Mouse (Mus musculus) heart, embryonic 13.5 days (tissue): ENCODE measurements around the gene Ankfy1. TPM values are rescaled to one million over a fixed set of nuclear protein-coding genes. Genes with fewer than 3 reads are reported as not detected.
"Not testable (repeated sequence)": the region's sequence is repeated elsewhere in the genome, so short reads cannot be mapped to it uniquely, and the experiment has no call there.

Experiments
- ATAC-seq: fragments of 200-750 bp; cut with Nextera tagmentation; 2 replicates; pipeline ENCODE4 v1.8.0; 2017; ENCODE audit warnings: moderate TSS enrichment; ENCODE audit not compliant: insufficient number of reproducible peaks, low FRiP score, low TSS enrichment; ENCODE audit errors: extremely low read depth
- H3K27ac ChIP-seq: fragments of 300-500 bp; sonication (generic); replicated peaks from 2 replicates; pipeline ENCODE4 v1.5.1; 2015; ENCODE audit warnings: moderate library complexity, mild to moderate bottlenecking, inconsistent platforms
- H3K27me3 ChIP-seq: fragments of 300-500 bp; sonication (generic); replicated peaks from 2 replicates; pipeline ENCODE4 v1.6.1; 2015; ENCODE audit warnings: mild to moderate bottlenecking, inconsistent platforms
- H3K36me3 ChIP-seq: fragments of 300-500 bp; sonication (generic); 2 replicates; pipeline ENCODE4 v1.6.1; 2015; ENCODE audit warnings: mild to moderate bottlenecking, inconsistent platforms
- H3K4me1 ChIP-seq: fragments of 300-500 bp; sonication (generic); 2 replicates; pipeline ENCODE4 v1.6.1; 2015; ENCODE audit warnings: inconsistent platforms
- H3K4me2 ChIP-seq: fragments of 300-500 bp; sonication (generic); 2 replicates; pipeline ENCODE4 v1.6.1; 2015; ENCODE audit warnings: inconsistent platforms, mild to moderate bottlenecking, moderate library complexity
- H3K4me3 ChIP-seq: fragments of 300-500 bp; sonication (generic); 2 replicates; pipeline ENCODE4 v1.5.1; 2015; ENCODE audit warnings: moderate library complexity, mild to moderate bottlenecking, inconsistent platforms
- H3K9ac ChIP-seq: fragments of 300-500 bp; sonication (generic); 2 replicates; pipeline ENCODE4 v1.6.1; 2015; ENCODE audit warnings: inconsistent platforms, mild to moderate bottlenecking, moderate library complexity
- H3K9me3 ChIP-seq: fragments of 300-500 bp; sonication (generic); 2 replicates; pipeline ENCODE4 v1.6.1; 2016; ENCODE audit warnings: inconsistent platforms
- WGBS: fragments of 180-500 bp; shearing (Covaris S2); methylation state at CpG from one replicate; pipeline ENCODE4 v1.1.7; 2015; ENCODE audit warnings: mixed read lengths; 5-methylcytosine and 5-hydroxymethylcytosine counted together
- polyA plus RNA-seq: library from polyadenylated mRNA; unstranded; fragments of >200 nt; fragmentation: Nextera tagmentation; extraction: Ambion mirVana; gene quantifications from 2 replicates; pipeline ENCODE4 v1.2.1, GENCODE M21; 2015

Gene Ankfy1
- polyA plus RNA-seq, 1 experiment from 2014 or later = 15.8 TPM

GRCm38 (mm10) chr11:72723165-72723564 is 33.4 kb downstream of the Ankfy1 start:
- Histone ChIP-seq H3K27ac (no peak overlapping the region), H3K4me3 (no peak overlapping the region), H3K9me3 (no peaks in the 10 kb centered on the region), H3K36me3 (peaks cover 39% of the 10 kb centered on the region), H3K4me1 (no peaks in the 10 kb centered on the region), H3K9ac (no peak overlapping the region), H3K27me3 (no peaks in the 10 kb centered on the region), H3K4me2 (no peak overlapping the region)
- 74% methylated on average over 2 of the region's 2 CpGs for WGBS
- ATAC-seq = no peak

DNA sequence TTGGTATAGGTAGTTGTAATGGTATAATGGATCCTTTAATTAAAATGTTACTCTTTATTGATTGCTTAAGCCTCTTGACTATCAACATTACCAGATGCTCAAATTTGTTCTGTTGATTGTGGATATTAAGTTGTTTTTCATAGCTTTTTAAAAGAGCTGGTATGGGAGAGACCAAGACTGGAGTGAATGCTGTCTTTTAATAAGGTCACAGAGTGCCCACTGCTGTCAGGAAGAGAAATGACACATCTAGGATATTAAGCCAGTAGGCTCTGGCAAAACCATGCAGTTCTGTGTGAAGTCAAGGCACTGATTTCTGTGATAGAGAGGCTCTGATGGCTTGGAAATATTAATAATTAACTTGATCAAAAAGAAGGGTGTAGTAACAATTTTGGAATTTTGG is 34.1 kb downstream of the Ankfy1 start:
- Histone ChIP-seq H3K9me3 (no peaks in the 10 kb centered on the region), H3K27me3 (no peaks in the 10 kb centered on the region), H3K4me1 (no peaks in the 10 kb centered on the region), H3K27ac (no peak overlapping the region), H3K4me2 (no peak overlapping the region), H3K9ac (no peak overlapping the region), H3K36me3 (peaks cover 43% of the 10 kb centered on the region), H3K4me3 (no peak overlapping the region)
- ATAC-seq = no peak

DNA sequence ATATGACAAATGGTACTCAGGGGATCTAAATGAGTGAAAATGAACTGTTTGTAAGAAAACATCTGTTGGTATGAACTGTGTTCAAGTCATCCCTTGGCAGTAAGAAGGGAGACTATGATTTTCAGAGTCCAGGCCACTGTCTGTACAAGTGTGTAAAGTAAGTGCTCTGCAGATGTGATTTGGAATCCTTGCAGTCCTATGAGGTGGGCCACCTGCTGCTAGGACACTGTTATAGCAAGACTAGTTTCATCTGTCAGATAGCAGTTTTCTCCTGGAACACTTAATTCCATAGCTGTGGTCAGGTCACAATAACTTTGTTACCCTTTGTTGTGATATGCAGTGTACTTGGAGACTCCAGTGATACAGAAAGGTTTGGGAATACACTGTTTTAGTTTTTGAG is 36.2 kb downstream of the Ankfy1 start:
- Histone ChIP-seq H3K27me3 (no peaks in the 10 kb centered on the region), H3K9ac (no peak overlapping the region), H3K36me3 (peaks cover 60% of the 10 kb centered on the region), H3K4me3 (no peak overlapping the region), H3K4me2 (no peak overlapping the region), H3K4me1 (no peaks in the 10 kb centered on the region), H3K27ac (no peak overlapping the region), H3K9me3 (no peaks in the 10 kb centered on the region)
- ATAC-seq = no peak

- no peaks in the 10 kb centered on the region for H3K9me3 ChIP-seq
- WGBS = 79% methylated on average over 3 of the region's 3 CpGs
- H3K4me3 ChIP-seq = no peak overlapping the region
- peak overlapping the region; percentile 44 for H3K27ac ChIP-seq
- H3K4me1 ChIP-seq = peaks cover 36% of the 10 kb centered on the region
- H3K27me3 ChIP-seq = no peaks in the 10 kb centered on the region
- no peak overlapping the region for H3K9ac ChIP-seq
- peaks cover 66% of the 10 kb centered on the region for H3K36me3 ChIP-seq
- no peak overlapping the region for H3K4me2 ChIP-seq
- no peak for ATAC-seq
Measured at GRCm38 (mm10) chr11:72733736-72734135, 43.9 kb downstream of the Ankfy1 start.

- H3K4me1 ChIP-seq = peaks cover 36% of the 10 kb centered on the region
- peak overlapping the region; percentile 81 for H3K27ac ChIP-seq
- H3K36me3 ChIP-seq = peaks cover 64% of the 10 kb centered on the region
- no peak overlapping the region for H3K9ac ChIP-seq
- H3K4me2 ChIP-seq = no peak overlapping the region
- no peak for ATAC-seq
- no peaks in the 10 kb centered on the region for H3K27me3 ChIP-seq
- 61% methylated on average over 4 of the region's 4 CpGs for WGBS
- H3K9me3 ChIP-seq = no peaks in the 10 kb centered on the region
- no peak overlapping the region for H3K4me3 ChIP-seq
Measured at GRCm38 (mm10) chr11:72734840-72735518, 45.2 kb downstream of the Ankfy1 start.

DNA sequence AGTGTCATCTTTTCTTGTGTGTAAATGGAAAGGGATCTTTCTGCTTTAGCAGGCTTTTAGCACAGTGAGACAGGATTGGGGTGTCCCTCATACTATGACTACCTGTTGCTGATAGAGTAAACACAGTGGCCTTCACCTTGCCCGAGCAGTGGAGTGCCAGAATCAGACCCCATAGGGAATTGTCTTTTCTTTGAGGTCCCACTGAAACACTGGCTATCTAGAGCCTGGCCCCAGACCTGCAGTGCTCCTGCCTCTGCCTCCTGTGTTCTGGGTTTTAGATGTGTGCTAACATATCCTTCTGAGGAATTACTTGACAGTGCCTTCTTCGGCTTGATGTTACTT is 45.7 kb downstream of the Ankfy1 start:
- H3K9ac ChIP-seq = no peak overlapping the region
- H3K4me2 ChIP-seq = no peak overlapping the region
- no peaks in the 10 kb centered on the region for H3K27me3 ChIP-seq
- H3K4me3 ChIP-seq = no peak overlapping the region
- 75% methylated on average over 2 of the region's 2 CpGs for WGBS
- H3K36me3 ChIP-seq = peaks cover 62% of the 10 kb centered on the region
- H3K9me3 ChIP-seq = no peaks in the 10 kb centered on the region
- peaks cover 36% of the 10 kb centered on the region for H3K4me1 ChIP-seq
- H3K27ac ChIP-seq = peak overlapping the region; percentile 81
- ATAC-seq = no peak

GRCm38 (mm10) chr11:72736320-72736719 is 46.5 kb downstream of the Ankfy1 start:
- Histone ChIP-seq H3K27ac (peak overlapping the region; percentile 81), H3K4me3 (no peak overlapping the region), H3K4me2 (no peak overlapping the region), H3K36me3 (peaks cover 61% of the 10 kb centered on the region), H3K4me1 (peaks cover 36% of the 10 kb centered on the region), H3K27me3 (no peaks in the 10 kb centered on the region), H3K9me3 (no peaks in the 10 kb centered on the region), H3K9ac (no peak overlapping the region)
- WGBS = 11% methylated on average over 1 of the region's 1 CpGs
- no peak for ATAC-seq

DNA sequence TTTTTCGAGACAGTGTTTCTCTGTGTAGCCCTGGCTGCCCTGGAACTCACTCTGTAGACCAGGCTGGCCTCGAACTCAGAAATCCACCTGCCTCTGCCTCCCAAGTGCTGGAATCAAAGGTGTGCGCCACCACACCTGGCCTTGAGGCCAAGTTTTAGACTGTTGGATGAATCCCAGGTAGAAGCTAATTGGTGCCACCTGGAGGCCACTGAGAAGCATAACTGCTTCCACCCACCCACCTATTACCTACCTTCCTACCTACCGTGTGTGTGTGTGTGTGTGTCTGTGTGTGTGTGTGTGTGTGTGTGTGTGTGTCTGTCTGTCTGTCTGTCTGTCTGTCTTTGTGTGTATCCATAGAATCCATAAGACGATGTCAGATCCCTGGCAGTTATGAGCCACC is 47.7 kb downstream of the Ankfy1 start:
- not testable (repeated sequence) for ATAC-seq, H3K4me2 ChIP-seq, H3K9ac ChIP-seq, H3K4me3 ChIP-seq, H3K9me3 ChIP-seq, H3K27me3 ChIP-seq
- H3K4me1 ChIP-seq = peaks cover 36% of the 10 kb centered on the region
- 81% methylated on average over 5 of the region's 5 CpGs for WGBS
- 0 out of 2 replicates have a peak overlapping the region, but pooled peaks have one; percentile 81 for H3K27ac ChIP-seq
- peaks cover 56% of the 10 kb centered on the region for H3K36me3 ChIP-seq

- WGBS = 78% methylated on average over 1 of the region's 1 CpGs
Measured at GRCm38 (mm10) chr11:72739048-72739447, 49.2 kb downstream of the Ankfy1 start.

GRCm38 (mm10) chr11:72751956-72752355 is 62.1 kb downstream of the Ankfy1 start:
- Histone ChIP-seq H3K4me2 (no peak overlapping the region), H3K36me3 (peaks cover 99% of the 10 kb centered on the region), H3K4me3 (no peak overlapping the region), H3K27ac (no peak overlapping the region), H3K4me1 (no peaks in the 10 kb centered on the region), H3K27me3 (no peaks in the 10 kb centered on the region), H3K9ac (no peak overlapping the region), H3K9me3 (no peaks in the 10 kb centered on the region)
- WGBS = 40% methylated on average over 2 of the region's 2 CpGs
- no peak for ATAC-seq

More at GRCm38 (mm10) chr11:72739048-72739447, 49.2 kb downstream of the Ankfy1 start:
- Histone ChIP-seq H3K4me1 (peaks cover 33% of the 10 kb centered on the region), H3K4me3 (no peak overlapping the region), H3K4me2 (no peak overlapping the region), H3K27me3 (no peaks in the 10 kb centered on the region), H3K27ac (no peak overlapping the region), H3K9ac (no peak overlapping the region), H3K9me3 (no peaks in the 10 kb centered on the region), H3K36me3 (peaks cover 58% of the 10 kb centered on the region)
- no peak for ATAC-seq

- Histone ChIP-seq H3K36me3 (peaks cover 99% of the 10 kb centered on the region), H3K27ac (no peak overlapping the region), H3K4me2 (no peak overlapping the region), H3K4me3 (no peak overlapping the region), H3K9me3 (no peaks in the 10 kb centered on the region), H3K27me3 (no peaks in the 10 kb centered on the region), H3K9ac (no peak overlapping the region), H3K4me1 (no peaks in the 10 kb centered on the region)
- no peak for ATAC-seq
- WGBS = 96% methylated on average over 5 of the region's 5 CpGs
Measured at GRCm38 (mm10) chr11:72758316-72758715, 68.5 kb downstream of the Ankfy1 start.

- no peak for ATAC-seq
Measured at GRCm38 (mm10) chr11:72759581-72759980, 69.8 kb downstream of the Ankfy1 start.

More at GRCm38 (mm10) chr11:72759581-72759980, 69.8 kb downstream of the Ankfy1 start:
- no peaks in the 10 kb centered on the region for H3K4me1 ChIP-seq
- H3K36me3 ChIP-seq = peaks cover 99% of the 10 kb centered on the region
- no peak overlapping the region for H3K27ac ChIP-seq
- no peak overlapping the region for H3K4me2 ChIP-seq
- no peaks in the 10 kb centered on the region for H3K9me3 ChIP-seq
- no peak overlapping the region for H3K4me3 ChIP-seq
- 87% methylated on average over 6 of the region's 6 CpGs for WGBS
- H3K27me3 ChIP-seq = no peaks in the 10 kb centered on the region
- no peak overlapping the region for H3K9ac ChIP-seq
